Mouse (Mus musculus): ENCODE results near the gene F2r. TPM values are rescaled to one million over a fixed set of nuclear protein-coding genes. Genes with fewer than 3 reads are reported as not detected.
A peak's percentile ranks its signal among the peaks of the same experiment; 100 is the strongest.

F2r gene
- polyA plus RNA-seq, 1 experiment: 46.5 TPM

DNA sequence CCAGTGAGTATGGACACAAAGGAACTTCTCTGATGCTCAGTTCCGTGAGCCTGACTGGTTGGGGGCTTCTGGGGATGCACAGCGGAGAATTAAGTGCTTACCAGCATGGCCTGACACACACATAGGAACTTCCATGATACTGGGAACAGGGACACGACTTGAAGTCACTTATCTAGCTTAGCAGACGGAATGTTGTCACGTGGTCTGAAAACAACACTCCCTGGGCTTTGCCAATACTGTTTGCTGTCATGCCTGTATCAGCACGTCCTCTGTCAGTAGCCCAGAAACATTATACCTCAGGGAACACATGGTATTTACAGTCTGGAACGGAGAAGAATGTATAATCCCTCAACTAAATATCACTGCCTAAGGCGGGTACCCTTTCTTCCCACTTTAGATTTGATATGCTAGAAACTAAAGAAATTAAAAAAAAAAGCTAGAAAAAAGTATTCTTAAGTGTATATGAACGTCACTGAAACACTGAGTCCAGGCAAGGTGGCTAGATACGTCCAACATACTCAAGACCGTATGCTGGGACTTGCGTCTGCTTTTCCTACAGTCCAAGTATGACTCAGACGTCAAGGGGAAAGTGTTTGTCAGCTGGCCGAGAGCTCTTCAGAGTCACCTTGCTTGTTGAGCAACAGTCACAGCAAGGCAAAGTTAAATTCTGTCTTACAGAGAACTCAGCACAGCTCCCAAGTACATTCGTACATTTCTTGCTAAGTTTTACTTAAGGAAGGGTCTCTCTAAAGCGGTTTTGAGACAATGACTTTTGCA lies 7.3 kb downstream of the F2r start:
- DNase-seq (ENCODE audit: low read depth): peak; percentile 38
- TF ChIP-seq POLR2A (IDR thresholded peaks at IDR 0.05; ENCODE audit: borderline replicate concordance, extremely low read depth, insufficient read depth, insufficient read length, poor library complexity, severe bottlenecking): no peak

DNA sequence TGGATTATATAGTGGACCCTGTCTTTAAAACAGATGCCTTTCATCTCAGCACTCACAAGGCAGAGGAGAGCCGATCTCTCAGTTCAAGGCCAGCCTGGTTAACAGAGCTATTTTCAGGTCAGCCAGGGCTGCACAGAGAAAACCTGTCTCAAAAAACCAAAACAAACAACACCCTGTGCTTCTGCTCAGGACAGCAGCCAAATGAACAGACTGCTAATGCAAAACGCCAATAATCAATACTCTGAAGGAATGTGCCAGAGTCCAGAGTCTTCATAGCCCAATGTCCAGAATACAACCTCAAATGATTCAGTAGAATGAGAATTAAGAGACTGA lies 9.2 kb downstream of the F2r start:
- no peak for DNase-seq (ENCODE audit: low read depth)
- no peak for TF ChIP-seq POLR2A (IDR thresholded peaks at IDR 0.05; ENCODE audit: borderline replicate concordance, extremely low read depth, insufficient read depth, insufficient read length, poor library complexity, severe bottlenecking)
- no peak for TF ChIP-seq CTCF (IDR thresholded peaks at IDR 0.05; ENCODE audit: borderline replicate concordance, extremely low read depth, insufficient read depth, insufficient read length)

DNA sequence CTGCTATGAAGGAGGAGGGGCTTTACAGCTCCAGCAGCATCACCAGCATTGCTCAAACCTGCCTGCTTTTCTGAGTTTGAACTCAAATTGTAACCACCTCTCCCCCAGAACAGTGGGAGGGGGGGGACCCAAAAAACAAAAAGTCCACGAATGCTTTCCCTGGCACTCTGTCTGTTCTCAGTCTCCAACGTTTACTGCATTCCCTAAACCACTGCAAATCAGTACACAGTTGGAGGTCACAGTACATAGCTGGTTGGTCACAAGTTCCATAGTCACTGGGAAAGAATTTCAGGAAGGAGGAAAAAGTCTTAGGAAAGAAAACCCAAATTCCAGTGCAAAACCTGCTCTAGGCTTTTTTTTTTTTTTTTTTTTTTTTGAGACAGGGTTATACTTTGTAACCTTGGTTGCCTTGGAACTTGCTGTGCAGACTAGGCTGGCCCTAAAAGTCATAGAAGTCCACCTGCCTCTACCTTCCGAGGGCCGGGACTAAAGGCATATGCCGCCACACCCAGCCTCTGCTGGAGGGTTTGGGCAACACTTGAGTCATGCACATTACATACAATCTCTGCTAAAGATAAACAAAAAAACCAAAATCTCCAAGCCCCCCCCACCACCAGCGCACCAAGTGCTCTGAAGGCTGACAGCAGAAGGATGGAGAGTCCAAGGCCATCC lies 9.7 kb downstream of the F2r start:
- TF ChIP-seq CTCF (IDR thresholded peaks at IDR 0.05; ENCODE audit: borderline replicate concordance, extremely low read depth, insufficient read depth, insufficient read length): no peak
- no peak for TF ChIP-seq POLR2A (IDR thresholded peaks at IDR 0.05; ENCODE audit: borderline replicate concordance, extremely low read depth, insufficient read depth, insufficient read length, poor library complexity, severe bottlenecking)
- no peak for DNase-seq (ENCODE audit: low read depth)

DNA sequence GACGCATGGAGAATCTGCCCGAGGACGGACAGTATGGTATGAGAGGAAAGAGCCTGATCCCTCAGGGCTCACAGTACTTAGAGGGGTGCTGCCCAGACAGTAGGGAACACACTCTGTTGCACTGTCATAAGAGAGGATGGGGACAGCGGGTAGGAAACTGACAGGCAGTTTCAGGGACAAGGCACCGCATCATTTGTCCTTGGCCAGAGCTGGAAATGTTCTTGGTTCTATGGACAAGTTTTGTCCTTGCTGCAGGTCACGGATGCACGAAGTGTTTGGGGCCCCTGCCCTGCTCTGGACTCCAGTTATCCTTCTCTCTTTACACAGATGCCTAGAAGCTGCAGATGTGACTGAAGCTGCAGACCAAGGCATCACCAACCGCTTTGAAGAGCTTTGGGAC lies 11.3 kb downstream of the F2r start:
- DNase-seq (ENCODE audit: low read depth): no peak
- TF ChIP-seq CTCF (IDR thresholded peaks at IDR 0.05; ENCODE audit: borderline replicate concordance, extremely low read depth, insufficient read depth, insufficient read length): no peak

DNA sequence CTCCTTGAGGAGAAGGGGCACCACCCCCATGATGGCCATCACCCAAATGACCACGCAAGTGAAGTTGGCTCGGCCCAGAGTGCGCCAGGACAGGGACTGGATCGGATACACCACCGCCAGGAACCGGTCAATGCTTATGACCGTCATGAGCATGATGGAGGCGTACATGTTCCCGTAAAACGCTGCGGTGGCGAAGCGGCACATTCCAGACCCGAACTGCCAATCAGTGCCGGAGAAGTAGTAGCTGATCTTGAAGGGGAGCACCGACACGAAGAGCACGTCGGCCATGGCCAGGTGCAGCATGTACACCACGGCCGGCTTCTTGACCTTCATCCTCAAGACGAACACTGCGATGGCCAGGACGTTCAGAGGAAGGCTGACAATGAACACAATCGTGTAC lies 14.0 kb downstream of the F2r start:
- DNase-seq (ENCODE audit: low read depth): no peak
- no peak for TF ChIP-seq POLR2A (IDR thresholded peaks at IDR 0.05; ENCODE audit: borderline replicate concordance, extremely low read depth, insufficient read depth, insufficient read length, poor library complexity, severe bottlenecking)
- TF ChIP-seq CTCF (IDR thresholded peaks at IDR 0.05; ENCODE audit: borderline replicate concordance, extremely low read depth, insufficient read depth, insufficient read length): no peak

DNA sequence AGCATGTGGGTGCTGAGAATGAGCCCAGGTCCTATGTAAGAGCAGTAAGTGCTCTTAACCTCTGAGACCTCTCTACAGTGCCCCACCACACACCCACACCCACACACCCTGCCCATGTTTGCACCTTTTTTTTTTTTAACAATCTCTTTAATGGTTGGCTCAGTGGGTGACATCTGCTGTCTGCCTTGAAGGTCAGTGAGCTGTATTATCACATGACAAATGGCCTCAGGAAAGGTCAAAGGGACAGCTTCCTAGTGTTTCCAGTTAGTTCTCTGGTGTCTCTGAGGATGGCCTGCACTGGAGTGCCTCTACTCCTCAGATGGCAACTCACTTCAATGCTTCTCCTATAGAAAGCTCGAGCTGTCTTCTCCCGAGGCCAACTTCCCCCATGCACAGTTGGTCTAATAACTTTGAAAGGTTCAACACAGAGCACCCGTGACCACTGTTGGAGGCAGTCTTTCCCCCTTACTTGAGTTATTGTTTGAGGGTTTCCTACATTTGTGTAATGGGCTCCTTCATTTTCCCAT lies 18.4 kb downstream of the F2r start:
- TF ChIP-seq CTCF (IDR thresholded peaks at IDR 0.05; ENCODE audit: borderline replicate concordance, extremely low read depth, insufficient read depth, insufficient read length): no peak
- no peak for TF ChIP-seq POLR2A (IDR thresholded peaks at IDR 0.05; ENCODE audit: borderline replicate concordance, extremely low read depth, insufficient read depth, insufficient read length, poor library complexity, severe bottlenecking)
- DNase-seq (ENCODE audit: low read depth): no peak

DNA sequence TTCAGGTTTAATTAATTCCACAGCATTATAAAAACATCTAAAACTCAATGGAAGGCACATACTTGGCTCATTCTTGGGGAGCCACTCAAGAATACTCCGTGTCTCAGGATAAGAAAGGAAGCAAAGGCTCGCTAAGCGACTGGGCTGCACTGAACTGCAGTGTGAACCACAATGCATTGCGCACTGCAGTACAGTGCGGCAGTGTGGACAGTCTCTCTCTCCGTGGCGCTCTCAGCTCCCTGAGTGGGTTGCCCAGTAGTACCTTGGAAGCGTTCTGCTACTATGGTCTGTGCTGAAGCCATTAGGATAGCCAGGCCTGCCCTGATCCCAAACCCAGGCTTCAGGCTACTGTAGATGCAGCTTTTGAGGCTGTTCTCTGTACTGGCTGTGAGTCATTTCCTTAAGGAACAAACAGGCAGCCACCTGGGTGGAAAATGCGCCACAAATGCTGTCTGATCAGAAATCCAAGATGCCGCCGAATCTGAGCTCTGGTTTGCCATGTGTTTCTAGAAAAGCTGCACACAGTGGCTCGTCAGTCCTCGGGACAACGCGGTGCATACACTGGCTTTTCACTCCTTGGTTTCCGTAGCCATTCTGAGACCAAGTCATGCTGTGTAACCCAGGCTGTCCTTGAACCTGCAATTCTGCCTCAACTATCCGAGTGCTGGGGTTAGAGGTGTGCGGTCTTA lies 19.9 kb downstream of the F2r start:
- DNase-seq (ENCODE audit: low read depth): peak; percentile 34
- TF ChIP-seq POLR2A (IDR thresholded peaks at IDR 0.05; ENCODE audit: borderline replicate concordance, extremely low read depth, insufficient read depth, insufficient read length, poor library complexity, severe bottlenecking) (no peak), CTCF (IDR thresholded peaks at IDR 0.05; ENCODE audit: borderline replicate concordance, extremely low read depth, insufficient read depth, insufficient read length) (no peak)

DNA sequence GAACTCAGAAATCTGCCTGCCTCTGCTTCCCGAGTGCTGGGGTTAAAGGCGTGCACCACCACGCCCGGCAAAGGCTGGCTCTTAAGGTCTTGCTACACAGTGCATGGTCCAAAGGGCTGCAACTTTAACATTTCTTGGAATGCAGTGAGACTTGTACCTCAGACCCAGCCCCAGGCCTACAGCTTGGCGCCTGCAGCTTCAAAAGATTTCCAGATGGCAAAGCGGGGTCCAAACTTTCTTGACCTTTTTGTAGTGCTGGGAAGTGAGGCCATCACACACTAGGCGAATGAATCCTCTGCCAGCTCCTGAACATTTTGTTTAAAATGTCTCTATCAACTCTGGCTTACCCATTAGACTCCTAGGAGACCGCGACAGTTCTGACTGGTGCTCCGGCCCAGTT lies 20.7 kb downstream of the F2r start:
- no peak for TF ChIP-seq POLR2A (IDR thresholded peaks at IDR 0.05; ENCODE audit: borderline replicate concordance, extremely low read depth, insufficient read depth, insufficient read length, poor library complexity, severe bottlenecking)
- TF ChIP-seq CTCF (IDR thresholded peaks at IDR 0.05; ENCODE audit: borderline replicate concordance, extremely low read depth, insufficient read depth, insufficient read length): no peak
- no peak for DNase-seq (ENCODE audit: low read depth)

DNA sequence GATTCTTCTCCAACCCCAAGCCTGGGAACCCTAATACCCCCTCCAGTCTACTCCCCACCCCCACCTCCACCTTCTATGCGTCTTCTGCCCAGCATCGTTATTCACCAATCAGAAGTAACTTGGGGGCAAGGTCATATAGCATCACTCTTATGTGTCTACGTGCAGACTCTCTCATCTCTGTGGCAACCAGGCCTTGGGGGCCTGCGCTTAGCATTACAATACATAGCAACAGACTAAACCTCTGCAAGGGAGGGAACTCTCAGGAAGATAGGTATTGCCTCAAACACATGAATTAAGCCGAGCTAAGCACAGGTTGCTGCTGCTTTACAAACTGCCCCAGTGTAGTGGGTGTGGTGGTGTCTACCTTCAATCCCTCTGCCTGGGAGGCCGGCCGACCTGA lies 21.6 kb downstream of the F2r start:
- no peak for DNase-seq (ENCODE audit: low read depth)
- TF ChIP-seq POLR2A (IDR thresholded peaks at IDR 0.05; ENCODE audit: borderline replicate concordance, extremely low read depth, insufficient read depth, insufficient read length, poor library complexity, severe bottlenecking) (no peak), CTCF (IDR thresholded peaks at IDR 0.05; ENCODE audit: borderline replicate concordance, extremely low read depth, insufficient read depth, insufficient read length) (no peak)

DNA sequence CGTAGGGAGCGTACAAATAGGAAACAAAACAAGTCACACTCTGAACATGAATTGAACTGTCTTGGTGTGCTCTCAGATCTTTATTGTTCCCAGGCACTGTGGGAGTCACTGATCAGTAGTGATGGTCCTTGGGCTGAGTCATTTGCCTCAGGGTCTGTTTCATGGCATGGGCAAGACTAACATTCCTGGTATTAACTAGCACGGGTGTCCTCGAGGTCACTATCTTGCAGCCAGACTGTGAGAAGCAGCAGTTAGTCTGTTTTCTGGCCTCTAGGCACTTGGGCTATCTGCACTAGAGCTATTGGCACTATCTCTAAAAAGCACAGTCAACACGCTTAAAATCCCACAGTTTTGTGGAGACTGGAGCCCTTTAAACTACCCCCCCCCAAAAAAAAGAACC lies 22.4 kb downstream of the F2r start:
- TF ChIP-seq POLR2A (IDR thresholded peaks at IDR 0.05; ENCODE audit: borderline replicate concordance, extremely low read depth, insufficient read depth, insufficient read length, poor library complexity, severe bottlenecking) (no peak), CTCF (IDR thresholded peaks at IDR 0.05; ENCODE audit: borderline replicate concordance, extremely low read depth, insufficient read depth, insufficient read length) (no peak)
- no peak for DNase-seq (ENCODE audit: low read depth)

DNA sequence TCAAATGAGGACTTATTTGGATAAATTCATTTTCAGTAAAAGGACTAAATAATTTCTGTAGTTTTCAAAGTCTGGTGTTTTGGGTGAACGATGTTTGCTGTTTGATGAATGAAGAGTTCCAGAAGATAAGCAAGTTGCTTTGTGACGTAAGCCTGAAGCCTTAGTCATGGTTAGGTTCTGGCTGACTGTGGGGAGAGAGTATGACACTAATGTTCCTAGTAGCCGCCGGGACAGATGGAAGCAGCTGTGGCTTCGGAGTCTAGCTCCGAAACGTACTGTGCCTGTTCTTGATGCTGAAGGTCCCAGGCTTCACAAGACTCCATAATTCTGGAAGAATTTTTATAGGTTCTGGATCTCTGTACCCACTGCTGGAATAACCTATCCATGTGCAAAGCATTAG lies 22.9 kb downstream of the F2r start:
- no peak for DNase-seq (ENCODE audit: low read depth)
- no peak for TF ChIP-seq CTCF (IDR thresholded peaks at IDR 0.05; ENCODE audit: borderline replicate concordance, extremely low read depth, insufficient read depth, insufficient read length)
- no peak for TF ChIP-seq POLR2A (IDR thresholded peaks at IDR 0.05; ENCODE audit: borderline replicate concordance, extremely low read depth, insufficient read depth, insufficient read length, poor library complexity, severe bottlenecking)

DNA sequence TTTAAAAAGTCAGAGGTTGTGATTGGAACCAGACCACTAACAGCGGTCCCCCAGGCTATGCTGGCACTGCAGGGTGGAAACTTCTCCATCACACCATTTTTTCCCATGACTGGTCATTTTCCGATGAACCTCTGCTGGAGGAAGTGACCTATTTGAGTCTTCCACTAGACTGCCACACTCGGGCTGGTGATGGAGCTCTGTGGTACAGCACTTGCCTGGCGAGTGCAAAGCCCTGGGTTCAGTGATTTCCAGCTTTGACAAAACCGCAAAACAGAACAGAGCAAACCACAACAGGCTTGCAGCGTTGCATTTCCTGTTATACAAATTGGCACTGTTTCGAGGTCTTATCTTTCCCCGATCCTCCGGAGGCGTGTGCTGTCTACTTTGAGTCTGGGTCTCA lies 25.4 kb downstream of the F2r start:
- TF ChIP-seq CTCF (IDR thresholded peaks at IDR 0.05; ENCODE audit: borderline replicate concordance, extremely low read depth, insufficient read depth, insufficient read length) (no peak), POLR2A (IDR thresholded peaks at IDR 0.05; ENCODE audit: borderline replicate concordance, extremely low read depth, insufficient read depth, insufficient read length, poor library complexity, severe bottlenecking) (no peak)
- no peak for DNase-seq (ENCODE audit: low read depth)
